Mouse (Mus musculus) small intestine, adult 2 months (tissue): ENCODE data around the gene Dgkq.

Experiments
- CTCF ChIP-seq: fragments of 200-500 bp; IDR thresholded peaks from 2 replicates; pipeline ENCODE4 v1.5.1; 2012; ENCODE audit warnings: low read depth, mild to moderate bottlenecking, control low read depth, inconsistent platforms, low read length, moderate library complexity, mixed read lengths; ENCODE audit not compliant: insufficient replicate concordance, insufficient read length; ENCODE audit errors: extremely low read depth
- POLR2A ChIP-seq: fragments of 200-500 bp; IDR thresholded peaks from 2 replicates; pipeline ENCODE4 v1.6.1; 2012; ENCODE audit warnings: low read depth, mild to moderate bottlenecking, control low read depth, inconsistent platforms, low read length, moderate library complexity

GRCm38 (mm10) chr5:108628891-108629633 is 40.4 kb downstream of the Dgkq start:
- TF ChIP-seq CTCF (no peak), POLR2A (no peak; the same call in 1 of the 2 replicates)
